Mouse (Mus musculus): ENCODE measurements at regions not wholly inside any gene's neighbourhood (a gene's known extent, or its start where the extent isn't known, plus 50 kb on each side); places are given as distances from the start of the nearest gene placed in this dataset.

GRCm38 (mm10) chr11:52641725-52642338 is 122.6 kb upstream of the Fstl4 start:
- TF ChIP-seq POLR2AphosphoS5 (IDR thresholded peaks at IDR 0.05; ENCODE audit: insufficient replicate concordance, low read depth, low read length): no peak
- no peak for TF ChIP-seq CTCF (IDR thresholded peaks at IDR 0.05; ENCODE audit: low read depth, low read length)
- no peak for TF ChIP-seq TAL1 (conservative IDR thresholded peaks at IDR 0.05; ENCODE audit: low read depth, low read length)
- TF ChIP-seq GATA1 (IDR thresholded peaks at IDR 0.05; ENCODE audit: borderline replicate concordance, low read length): no peak
- no peak for TF ChIP-seq GATA2 (IDR thresholded peaks at IDR 0.05; ENCODE audit: borderline replicate concordance, low read depth, low read length)
- ATAC-seq (ENCODE audit: extremely low read depth, insufficient number of reproducible peaks, low FRiP score, poor library complexity, severe bottlenecking): no peak
- H3K9me3 ChIP-seq (replicated peaks): no peaks in the 10 kb centered on the region
- no peaks in the 10 kb centered on the region for H3K4me1 ChIP-seq (ENCODE audit: insufficient read depth, low read depth, low read length)
- no peak overlapping the region for H3K4me3 ChIP-seq (ENCODE audit: low read depth, low read length)
- peaks cover 19% of the 10 kb centered on the region; the same call in 1 of the 2 replicates for H3K27me3 ChIP-seq (ENCODE audit: insufficient read depth, low read length)
- no peaks in the 10 kb centered on the region for H3K36me3 ChIP-seq (replicated peaks)
- DNase-seq (ENCODE audit: low spot score): no peak

GRCm38 (mm10) chr11:52644081-52644768 is 120.2 kb upstream of the Fstl4 start:
- Histone ChIP-seq H3K4me1 (ENCODE audit: insufficient read depth, low read depth, low read length) (no peaks in the 10 kb centered on the region), H3K4me3 (ENCODE audit: low read depth, low read length) (no peak overlapping the region), H3K36me3 (replicated peaks) (no peaks in the 10 kb centered on the region), H3K27me3 (ENCODE audit: insufficient read depth, low read length) (peaks cover 22% of the 10 kb centered on the region; the same call in 1 of the 2 replicates), H3K9me3 (replicated peaks) (no peaks in the 10 kb centered on the region)
- ATAC-seq (ENCODE audit: extremely low read depth, insufficient number of reproducible peaks, low FRiP score, poor library complexity, severe bottlenecking): no peak
- no peak for DNase-seq (ENCODE audit: low spot score)
- TF ChIP-seq TAL1 (conservative IDR thresholded peaks at IDR 0.05; ENCODE audit: low read depth, low read length) (no peak), GATA2 (IDR thresholded peaks at IDR 0.05; ENCODE audit: borderline replicate concordance, low read depth, low read length) (no peak), POLR2AphosphoS5 (IDR thresholded peaks at IDR 0.05; ENCODE audit: insufficient replicate concordance, low read depth, low read length) (no peak), CTCF (IDR thresholded peaks at IDR 0.05; ENCODE audit: low read depth, low read length) (no peak), GATA1 (IDR thresholded peaks at IDR 0.05; ENCODE audit: borderline replicate concordance, low read length) (no peak)

DNA sequence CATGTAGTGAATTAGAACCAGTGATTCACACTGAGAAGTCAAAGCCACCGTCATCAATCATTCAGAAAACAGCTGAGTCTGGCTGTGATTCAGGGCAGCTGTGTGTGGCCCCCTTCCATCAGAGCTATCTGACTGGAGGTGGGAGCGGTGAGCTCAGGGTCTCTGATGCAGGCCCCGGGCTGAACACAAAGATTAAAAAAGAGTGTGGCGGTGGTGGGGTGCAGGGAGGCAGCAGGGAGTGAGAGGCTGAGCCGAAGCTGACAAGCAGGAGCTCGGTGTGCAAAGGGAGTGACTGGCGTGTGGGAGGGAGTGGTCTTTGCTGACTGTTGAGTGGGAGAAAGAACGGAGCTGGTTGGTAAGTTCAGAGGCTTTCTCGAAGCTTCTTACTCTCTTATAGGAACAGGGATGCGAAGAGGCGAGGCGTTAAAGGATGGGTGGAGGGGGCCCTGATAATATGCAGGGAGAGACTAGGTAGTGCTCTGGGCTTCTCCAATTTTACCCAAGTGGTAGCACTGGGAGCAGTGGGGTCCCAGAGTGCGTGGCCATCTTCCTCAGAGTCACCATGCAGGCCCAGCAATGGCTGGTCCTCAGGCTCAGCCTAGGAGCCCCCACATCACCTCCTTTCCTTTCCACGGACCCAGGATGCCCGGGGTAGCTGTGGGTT is 116.1 kb upstream of the Fstl4 start:
- peaks cover 10% of the 10 kb centered on the region; the same call in 1 of the 2 replicates for H3K27me3 ChIP-seq (ENCODE audit: insufficient read depth, low read length)
- no peaks in the 10 kb centered on the region for H3K36me3 ChIP-seq (replicated peaks)
- H3K4me3 ChIP-seq (ENCODE audit: low read depth, low read length): no peak overlapping the region
- no peaks in the 10 kb centered on the region for H3K4me1 ChIP-seq (ENCODE audit: insufficient read depth, low read depth, low read length)
- no peak for TF ChIP-seq GATA2 (IDR thresholded peaks at IDR 0.05; ENCODE audit: borderline replicate concordance, low read depth, low read length)
- TF ChIP-seq POLR2AphosphoS5 (IDR thresholded peaks at IDR 0.05; ENCODE audit: insufficient replicate concordance, low read depth, low read length): no peak
- TF ChIP-seq TAL1 (conservative IDR thresholded peaks at IDR 0.05; ENCODE audit: low read depth, low read length): no peak
- TF ChIP-seq CTCF (IDR thresholded peaks at IDR 0.05; ENCODE audit: low read depth, low read length): no peak
- TF ChIP-seq GATA1 (IDR thresholded peaks at IDR 0.05; ENCODE audit: borderline replicate concordance, low read length): no peak
- ATAC-seq (ENCODE audit: extremely low read depth, insufficient number of reproducible peaks, low FRiP score, poor library complexity, severe bottlenecking) (no peak), DNase-seq (ENCODE audit: low spot score) (no peak)
- H3K9me3 ChIP-seq (replicated peaks): no peaks in the 10 kb centered on the region

DNA sequence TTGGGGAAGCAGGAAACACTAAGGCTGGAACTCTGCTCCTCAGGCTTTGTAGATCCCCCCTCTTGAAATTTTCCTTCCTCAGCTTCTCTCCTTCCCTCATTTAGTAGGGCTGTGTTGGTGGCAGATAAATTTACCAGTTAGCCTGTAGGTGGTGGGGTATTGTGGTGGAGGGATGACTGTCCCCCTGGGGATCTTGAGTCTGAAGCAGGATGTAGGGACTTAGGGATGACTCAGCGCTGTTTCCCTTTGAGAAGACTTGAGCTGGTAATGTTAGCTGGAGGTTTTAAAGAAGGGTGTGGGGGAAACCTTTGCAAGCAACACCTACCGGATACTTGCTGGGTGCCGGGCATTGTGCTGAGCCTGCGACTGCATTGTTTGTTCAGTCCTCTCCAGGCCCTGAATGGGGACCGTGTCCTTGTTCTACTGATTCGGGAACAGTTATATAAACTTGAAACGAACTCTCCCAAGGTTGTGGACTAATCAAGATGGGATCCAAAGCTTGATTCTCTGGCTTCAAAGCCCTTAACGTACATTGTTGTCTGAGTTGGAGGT is 115.5 kb upstream of the Fstl4 start:
- Histone ChIP-seq H3K27me3 (ENCODE audit: insufficient read depth, low read length) (peaks cover 7% of the 10 kb centered on the region; the same call in 1 of the 2 replicates), H3K4me3 (ENCODE audit: low read depth, low read length) (no peak overlapping the region), H3K36me3 (replicated peaks) (no peaks in the 10 kb centered on the region), H3K9me3 (replicated peaks) (no peaks in the 10 kb centered on the region), H3K4me1 (ENCODE audit: insufficient read depth, low read depth, low read length) (no peaks in the 10 kb centered on the region)
- TF ChIP-seq CTCF (IDR thresholded peaks at IDR 0.05; ENCODE audit: low read depth, low read length) (no peak), TAL1 (conservative IDR thresholded peaks at IDR 0.05; ENCODE audit: low read depth, low read length) (no peak), GATA2 (IDR thresholded peaks at IDR 0.05; ENCODE audit: borderline replicate concordance, low read depth, low read length) (no peak)
- no peak for DNase-seq (ENCODE audit: low spot score)
- ATAC-seq (ENCODE audit: extremely low read depth, insufficient number of reproducible peaks, low FRiP score, poor library complexity, severe bottlenecking): no peak

- no peaks in the 10 kb centered on the region for H3K36me3 ChIP-seq (replicated peaks)
- TF ChIP-seq GATA1 (IDR thresholded peaks at IDR 0.05; ENCODE audit: borderline replicate concordance, low read length) (no peak), GATA2 (IDR thresholded peaks at IDR 0.05; ENCODE audit: borderline replicate concordance, low read depth, low read length) (no peak), POLR2AphosphoS5 (IDR thresholded peaks at IDR 0.05; ENCODE audit: insufficient replicate concordance, low read depth, low read length) (no peak), CTCF (IDR thresholded peaks at IDR 0.05; ENCODE audit: low read depth, low read length) (no peak), TAL1 (conservative IDR thresholded peaks at IDR 0.05; ENCODE audit: low read depth, low read length) (no peak)
- ATAC-seq (ENCODE audit: extremely low read depth, insufficient number of reproducible peaks, low FRiP score, poor library complexity, severe bottlenecking): no peak
- DNase-seq (ENCODE audit: low spot score): no peak
- no peaks in the 10 kb centered on the region for H3K9me3 ChIP-seq (replicated peaks)
- H3K4me3 ChIP-seq (ENCODE audit: low read depth, low read length): no peak overlapping the region
- H3K27me3 ChIP-seq (ENCODE audit: insufficient read depth, low read length): no peaks in the 10 kb centered on the region
- no peaks in the 10 kb centered on the region for H3K4me1 ChIP-seq (ENCODE audit: insufficient read depth, low read depth, low read length)
Observed at GRCm38 (mm10) chr11:52654640-52655039, 109.8 kb upstream of the Fstl4 start.

Measured in G1E (cell line).